Mouse (Mus musculus) subcutaneous adipose tissue, adult 2 months (tissue): ENCODE results near the gene Fam83f. TPM values are rescaled to one million over a fixed set of nuclear protein-coding genes. Genes with fewer than 3 reads are reported as not detected.

Experiments
- polyA plus RNA-seq: library from polyadenylated mRNA; depleted of rRNA; stranded (reverse); fragments of >200 nt; gene quantifications from 2 replicates; pipeline ENCODE4 v1.2.3, GENCODE M21; 2012; ENCODE audit warnings: low replicate concordance; rRNA removed

Gene Fam83f
- polyA plus RNA-seq, result 1.4 and 2.0 TPM in 2 replicates

DNA sequence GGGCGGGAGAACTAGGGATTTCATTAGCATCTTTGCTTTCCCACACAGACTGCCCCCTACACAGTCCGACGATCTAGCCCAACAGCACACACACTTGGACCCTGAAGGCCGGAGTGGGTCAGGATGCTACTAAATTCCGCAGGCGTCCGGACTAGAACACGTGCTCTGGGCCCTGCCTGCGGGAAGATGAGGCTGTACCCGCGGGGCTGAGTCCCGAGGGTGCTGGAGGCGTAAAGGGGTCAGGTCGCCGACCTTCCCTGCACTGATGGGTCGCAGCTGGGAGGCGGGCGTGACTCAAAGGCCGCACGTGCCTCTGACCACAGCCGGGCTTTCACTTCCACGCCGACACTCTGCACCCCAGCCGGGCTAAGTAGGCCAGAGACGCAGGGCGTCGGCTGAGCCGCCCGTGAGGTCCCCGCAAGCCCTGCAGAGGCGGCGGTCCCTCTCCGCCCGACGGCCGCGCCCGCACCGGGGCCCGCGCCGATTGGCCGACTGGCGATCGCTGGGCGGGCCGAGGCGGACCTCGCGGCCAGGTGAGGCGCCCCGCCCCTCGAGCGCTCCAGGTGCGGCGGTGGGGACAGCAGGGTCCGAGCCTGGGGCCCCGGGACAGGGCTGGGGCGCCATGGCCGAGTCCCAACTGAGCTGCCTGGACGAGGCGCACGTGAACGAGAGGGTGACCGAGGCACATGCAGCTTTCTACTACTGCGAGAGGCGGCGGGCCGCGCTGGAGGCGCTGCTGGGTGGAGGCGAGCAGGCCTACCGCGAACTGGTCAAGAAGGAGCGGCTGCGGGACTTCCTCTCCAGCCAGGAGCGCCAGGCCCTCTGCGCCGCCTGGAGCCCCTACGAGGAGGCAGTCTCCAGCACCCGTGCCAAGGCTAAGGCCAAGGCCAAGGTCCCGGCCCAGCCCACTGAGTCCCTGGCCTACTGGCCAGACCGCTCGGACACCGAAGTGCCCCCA is at the start of gene Fam83f:
Gene Fam83f (plus strand): TSS at position 553 of the 958 bp plus-strand sequence.

DNA sequence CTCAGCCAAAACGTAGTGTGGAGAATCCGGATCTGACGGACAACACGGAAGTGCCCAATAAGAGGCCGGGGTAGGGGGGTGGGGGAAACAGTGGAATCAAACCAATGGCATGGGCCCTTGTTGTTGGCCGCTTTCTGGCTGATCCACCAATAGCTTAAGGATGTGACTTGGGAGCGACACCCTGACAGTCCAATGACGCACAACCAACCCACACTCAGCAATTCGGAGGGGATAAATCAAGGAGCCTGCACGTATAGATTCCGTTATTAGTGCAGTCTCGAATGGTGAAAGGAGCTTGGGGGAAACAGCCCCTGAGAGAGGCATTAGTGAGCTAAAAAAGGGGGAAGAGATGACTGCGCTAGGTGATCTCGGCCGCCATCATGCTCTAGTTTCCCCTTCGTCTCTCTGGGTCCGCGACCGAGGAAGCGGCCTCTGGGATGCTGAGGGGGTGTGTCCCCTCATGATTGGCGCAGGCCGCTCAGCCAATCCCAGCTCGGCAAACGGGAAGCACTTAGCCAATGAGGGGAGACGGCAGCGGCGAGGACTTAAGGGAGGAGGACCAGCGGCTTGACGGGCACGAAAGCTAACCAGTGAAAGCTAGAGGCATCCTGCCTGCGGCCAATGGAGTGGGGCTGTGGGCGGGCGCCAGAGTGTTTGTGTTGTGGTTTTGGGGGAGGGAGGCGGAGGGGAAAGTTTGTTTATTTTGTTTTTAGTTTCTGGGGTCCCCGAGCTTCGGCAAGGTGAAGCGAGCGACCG is 39.1 kb downstream of the Fam83f start, which contains the start of gene Tnrc6b:
Gene Tnrc6b (plus strand): TSS at position 706 of the 756 bp plus-strand sequence.

Other genes starting within 250 kb of the Fam83f start
- 0.04 TPM in 1 of 2 replicates, not detected in the other for gene Enthd1, start 106.7 kb upstream of the Fam83f start, polyA plus RNA-seq
- gene Grap2, start 99.3 kb upstream of the Fam83f start, polyA plus RNA-seq, result 0.79 and 1.3 TPM in 2 replicates
- 9.4 and 17.1 TPM in 2 replicates for gene Tnrc6b, start 39.5 kb downstream of the Fam83f start, polyA plus RNA-seq